8 mouse cellular contexts compared by ENCODE assay signal in the genomic region with DNA sequence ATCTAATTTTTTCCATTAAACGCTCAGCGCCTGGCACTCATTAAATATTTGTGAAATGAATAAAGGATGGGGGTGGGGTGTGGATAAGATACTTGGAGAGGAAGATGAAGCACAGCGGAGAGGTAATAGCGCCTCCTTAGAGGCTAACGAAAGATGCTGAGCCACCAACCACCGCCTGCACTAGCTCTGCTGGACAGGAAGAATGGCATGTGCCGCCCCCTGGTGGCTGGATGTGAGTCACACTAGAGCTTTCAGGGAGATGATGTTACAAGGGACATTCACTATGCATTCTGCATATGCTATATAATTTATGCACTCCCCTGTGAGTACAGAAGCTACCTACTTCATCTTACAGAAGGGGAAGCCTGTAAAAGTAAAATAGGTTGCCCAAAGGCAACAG. TPM values are rescaled to one million over a fixed set of nuclear protein-coding genes. Genes with fewer than 3 reads are reported as not detected.
A peak's percentile ranks its signal among the peaks of the same experiment; 100 is the strongest.
DNase-seq lines count a peak whose midpoint lies in the region; TF ChIP-seq lines count a peak whose summit lies in the region.
"Had no signal": no experiment of that assay in that cellular context is flagged by ENCODE, and none has a peak within 500 bp of the region (broad histone marks: within the 10 kb centered on the region; RNA-seq: fewer than 3 reads in every experiment).

No protein-coding gene starts in this region.

- dilution Hi-C loops in CH12.LX (cut with MboI; ENCODE audit: extremely low pct_ligation_motif_present, extremely low pct_unique_long_range_greater_than_20kb, low sequenced_read_pairs): no loop called here

- intact Hi-C loops in heart, adult 2 months (cut with DNase I): loop anchor here (1.0 kb wide), 1 partner anchor 32 kb away; no protein-coding TSS in a partner anchor

- H3K27ac ChIP-seq in CH12.LX (ENCODE audit: insufficient read depth, low read depth): no peak overlapping the region
- H3K27ac ChIP-seq in heart, adult 2 months: no peak overlapping the region
- no peak overlapping the region for H3K27ac ChIP-seq in layer of hippocampus, adult 2 months
- H3K27ac ChIP-seq: lung, embryonic 15.5 days had no signal

- no peaks in the 10 kb centered on the region for H3K27me3 ChIP-seq in CH12.LX (replicated peaks)
- no peaks in the 10 kb centered on the region for H3K27me3 ChIP-seq in heart, adult 2 months (ENCODE audit: control insufficient read depth, insufficient read depth, low read length)
- H3K27me3 ChIP-seq: lung, embryonic 15.5 days had no signal

- peaks cover 4 to 25% of the 10 kb centered on the region in 2 experiments; a peak in 3 of 4 replicates for H3K4me1 ChIP-seq in CH12.LX (ENCODE audit: control insufficient read depth in 1 of 2, insufficient read depth in 2 of 2)
- H3K4me1 ChIP-seq in heart, adult 2 months (ENCODE audit: control insufficient read depth, insufficient read depth, low read length): peaks cover 3% of the 10 kb centered on the region; the same call in 1 of the 2 replicates

- in situ Hi-C loops in CH12.LX (cut with MboI; ENCODE audit: low pct_ligation_motif_present, low pct_unique_long_range_greater_than_20kb, low sequenced_read_pairs): loop anchor here (5.0 to 25.0 kb wide), 2 partner anchors 36 to 214 kb away; no protein-coding TSS in a partner anchor

- peak; percentile 91 for DNase-seq in CH12.LX (ENCODE audit: extremely low read depth)
- peak; percentile 85 for DNase-seq in T-cell, adult 2 months (ENCODE audit: low spot score)
- peak; percentile 93 to 97 for DNase-seq in cerebellum, postnatal 14 days
- peak; percentile 87 to 93 for DNase-seq in heart, adult 2 months
- DNase-seq in layer of hippocampus, adult 2 months (ENCODE audit: low spot score in 2 of 2): peak; percentile 80 to 92
- peak; percentile 95 for DNase-seq in lung, postnatal 36 days
- peak; percentile 79 for DNase-seq in skeletal muscle tissue, adult 2 months (ENCODE audit: low read depth, low spot score)

- 3% methylated on average over 7 of the region's 7 CpGs for WGBS in heart, adult 2 months

- no peaks in the 10 kb centered on the region for H3K9me3 ChIP-seq in CH12.LX (replicated peaks; ENCODE audit: low read length)
- H3K9me3 ChIP-seq: lung, embryonic 15.5 days had no signal

- no peak for TF ChIP-seq EP300 in CH12.LX (IDR thresholded peaks at IDR 0.05; ENCODE audit: low read length)
- peak; percentile 95 for TF ChIP-seq EP300 in heart, adult 2 months (IDR thresholded peaks at IDR 0.05; ENCODE audit: insufficient read depth, low read depth, low read length)

- peak; percentile 29; the same call in 1 of the 2 replicates for TF ChIP-seq POLR2A in CH12.LX (IDR thresholded peaks at IDR 0.05; ENCODE audit: low read depth, low read length)
- TF ChIP-seq POLR2A in heart, adult 2 months (IDR thresholded peaks at IDR 0.05; ENCODE audit: insufficient read depth, low read depth, low read length): no peak

- no peaks in the 10 kb centered on the region for H3K79me2 ChIP-seq in CH12.LX (replicated peaks; ENCODE audit: control insufficient read depth, extremely low read depth, insufficient read depth, poor library complexity, severe bottlenecking)
- no peaks in the 10 kb centered on the region for H3K79me2 ChIP-seq in heart, adult 2 months (replicated peaks; ENCODE audit: control insufficient read depth, insufficient read depth, low read length)

- H3K9ac ChIP-seq in CH12.LX (ENCODE audit: insufficient read depth, low read depth): no peak overlapping the region
- no peak overlapping the region for H3K9ac ChIP-seq in heart, adult 2 months (ENCODE audit: low read depth, low read length)
- H3K9ac ChIP-seq: lung, embryonic 15.5 days had no signal

- peaks cover 0 to 2% of the 10 kb centered on the region in 2 experiments for H3K36me3 ChIP-seq in CH12.LX (replicated peaks in 1 of 2; ENCODE audit: control insufficient read depth in 1 of 2, insufficient read depth in 1 of 2, low read length in 1 of 2)
- H3K36me3 ChIP-seq in heart, adult 2 months (ENCODE audit: control insufficient read depth, insufficient read depth, low read length): no peaks in the 10 kb centered on the region
- H3K36me3 ChIP-seq: lung, embryonic 15.5 days had no signal

- H3K4me3 ChIP-seq in CH12.LX (replicated peaks in 1 of 3; ENCODE audit: low read depth in 2 of 3, low read length in 2 of 3, poor library complexity in 1 of 3): no peak overlapping the region
- no peak overlapping the region for H3K4me3 ChIP-seq in heart, adult 2 months
- H3K4me3 ChIP-seq in layer of hippocampus, adult 2 months: no peak overlapping the region
- H3K4me3 ChIP-seq: lung, embryonic 15.5 days had no signal

- H3K4me2 ChIP-seq in CH12.LX (ENCODE audit: insufficient read depth, low read depth, poor library complexity, severe bottlenecking): peak overlapping the region; percentile 75
- H3K4me2 ChIP-seq: lung, embryonic 15.5 days had no signal

- TF ChIP-seq RAD21 in CH12.LX (IDR thresholded peaks at IDR 0.05; ENCODE audit: low read depth, low read length): peak; percentile 79

- TF ChIP-seq CTCF in CH12.LX (conservative IDR thresholded peaks at IDR 0.05 in 1 of 2, IDR thresholded peaks at IDR 0.05 in 1 of 2; ENCODE audit: low read depth in 2 of 2, low read length in 2 of 2): peak; percentile 73 to 96
- TF ChIP-seq CTCF in heart, adult 2 months (IDR thresholded peaks at IDR 0.05): peak; percentile 96
- TF ChIP-seq CTCF in layer of hippocampus, adult 2 months (conservative IDR thresholded peaks at IDR 0.05): peak; percentile 96

TF ChIP-seq in CH12.LX, 34 proteins besides CTCF, POLR2A, EP300 and RAD21:
- TF ChIP-seq CHD1 (IDR thresholded peaks at IDR 0.05; ENCODE audit: low read depth, low read length) (no peak), SMC3 (IDR thresholded peaks at IDR 0.05; ENCODE audit: low read depth, low read length) (peak; percentile 92), ETS1 (conservative IDR thresholded peaks at IDR 0.05; ENCODE audit: low read depth, low read length) (no peak), GABPA (IDR thresholded peaks at IDR 0.05; ENCODE audit: insufficient replicate concordance, low read depth, low read length) (no peak), POLR2AphosphoS2 (IDR thresholded peaks at IDR 0.05; ENCODE audit: low read depth, low read length) (no peak), RCOR1 (conservative IDR thresholded peaks at IDR 0.05; ENCODE audit: low read depth, low read length) (no peak), MAFK (IDR thresholded peaks at IDR 0.05; ENCODE audit: insufficient replicate concordance, low read length) (0 out of 2 replicates have a peak, but pooled peaks have one; percentile 10), UBTF (IDR thresholded peaks at IDR 0.05; ENCODE audit: low read depth, low read length) (no peak), IRF4 (IDR thresholded peaks at IDR 0.05; ENCODE audit: low read depth, low read length) (peak; percentile 53; the same call in 1 of the 2 replicates), MAZ (IDR thresholded peaks at IDR 0.05; ENCODE audit: low read depth, low read length) (no peak), BHLHE40 (IDR thresholded peaks at IDR 0.05; ENCODE audit: low read depth, low read length) (no peak), ZKSCAN1 (IDR thresholded peaks at IDR 0.05; ENCODE audit: borderline replicate concordance, low read depth, low read length) (no peak), TCF12 (IDR thresholded peaks at IDR 0.05; ENCODE audit: low read depth, low read length) (0 out of 2 replicates have a peak, but pooled peaks have one; percentile 18), MAX (IDR thresholded peaks at IDR 0.05; ENCODE audit: low read length) (no peak), USF1 (IDR thresholded peaks at IDR 0.05; ENCODE audit: low read depth, low read length) (no peak), TBP (conservative IDR thresholded peaks at IDR 0.05; ENCODE audit: low read depth, low read length) (no peak; the same call in 1 of the 2 replicates), ELF1 (IDR thresholded peaks at IDR 0.05; ENCODE audit: low read depth, low read length) (peak; percentile 52; the same call in 1 of the 2 replicates), ZNF384 (IDR thresholded peaks at IDR 0.05; ENCODE audit: low read depth, low read length) (no peak), ZC3H11A (IDR thresholded peaks at IDR 0.05; ENCODE audit: low read depth, low read length) (peak; percentile 28)
TF ChIP-seq in CH12.LX: peak in this region for 6.

RNA-seq across cellular contexts. Expression of a gene that starts 4.9 kb away (rescaled TPM):
- total RNA-seq in CH12.LX (2012; rRNA removed) (18.5 and 19.8 TPM in 2 replicates), CH12.LX (2014; rRNA removed) (15.7 and 17.1 TPM in 2 replicates)
- 33.1 and 34.7 TPM in 2 replicates for polyA plus RNA-seq in CH12.LX (2012; ENCODE audit: insufficient read length, low read depth)
- total RNA-seq in heart, adult 2 months (2021): 10 to 100 TPM; 36.8 to 41.0 TPM
- 37.0 and 54.6 TPM in 2 replicates for polyA plus RNA-seq in heart, adult 2 months (2012; rRNA removed)
- 100 to 1,000 TPM; 216 to 229 TPM for total RNA-seq in layer of hippocampus, adult 2 months (2021)

RNA-seq across cellular contexts. Expression of a gene that starts 37.7 kb away (rescaled TPM):
- total RNA-seq in CH12.LX (2012; rRNA removed) (2.4 and 3.2 TPM in 2 replicates), CH12.LX (2014; rRNA removed) (1.4 and 1.8 TPM in 2 replicates)
- 2.8 TPM in 2 replicates for polyA plus RNA-seq in CH12.LX (2012; ENCODE audit: insufficient read length, low read depth)
- 1 to 10 TPM; 3.4 to 6.2 TPM for total RNA-seq in heart, adult 2 months (2021)
- polyA plus RNA-seq in heart, adult 2 months (2012; rRNA removed): 1.8 and 3.5 TPM in 2 replicates
- total RNA-seq in layer of hippocampus, adult 2 months (2021): 1 to 10 TPM; 3.2 to 4.2 TPM

Comparison
In these comparisons a context has a peak if more than half of its experiments do, and no peak if none do; other contexts are left out.
1. RNA of a gene that starts 4.9 kb away (total RNA-seq): 216 to 229 TPM in layer of hippocampus, adult 2 months; 36.8 to 41.0 TPM in heart, adult 2 months and 15.7 to 19.8 TPM in CH12.LX; every median in the first group is over 4 times any median in the second.
2. Peak in every context shown above with its lines, with median percentiles within 50 percentile points of each other: DNase-seq and CTCF ChIP-seq.